Mouse (Mus musculus): ENCODE results near the gene Calm1. TPM values are rescaled to one million over a fixed set of nuclear protein-coding genes. Genes with fewer than 3 reads are reported as not detected.

Gene Calm1
- total and polyA plus RNA-seq, 3 experiments: 99.2 to 240 (median 224) TPM

- Histone ChIP-seq H3K27ac (peak overlapping the region; percentile 36; the same call in 1 of the 2 replicates), H3K36me3 (ENCODE audit: control insufficient read depth, insufficient read depth, low read length) (peaks cover 42% of the 10 kb centered on the region), H3K4me1 (ENCODE audit: control insufficient read depth, insufficient read depth, low read length) (peaks cover 10% of the 10 kb centered on the region), H3K9ac (ENCODE audit: low read depth, low read length) (no peak overlapping the region), H3K4me3 (no peak overlapping the region), H3K27me3 (ENCODE audit: control insufficient read depth, insufficient read depth, low read length) (no peaks in the 10 kb centered on the region), H3K79me2 (replicated peaks; ENCODE audit: control insufficient read depth, insufficient read depth, low read length) (peaks cover 8% of the 10 kb centered on the region)
- 41% methylated on average over 3 of the region's 3 CpGs for WGBS
- TF ChIP-seq EP300 (IDR thresholded peaks at IDR 0.05; ENCODE audit: insufficient read depth, low read depth, low read length) (0 out of 2 replicates have a peak, but pooled peaks have one; percentile 14), CTCF (IDR thresholded peaks at IDR 0.05) (no peak)
- intact Hi-C loops (cut with DNase I): loop anchor here (2.0 to 5.0 kb wide), 5 partner anchors 19 to 324 kb away; no protein-coding TSS in a partner anchor
- no peak for DNase-seq
Observed at GRCm38 (mm10) chr12:100203759-100204158, 4.5 kb downstream of the Calm1 start.

GRCm38 (mm10) chr12:100205156-100205555 lies 5.9 kb downstream of the Calm1 start:
- Histone ChIP-seq H3K36me3 (ENCODE audit: control insufficient read depth, insufficient read depth, low read length) (peaks cover 54% of the 10 kb centered on the region), H3K9ac (ENCODE audit: low read depth, low read length) (no peak overlapping the region), H3K79me2 (replicated peaks; ENCODE audit: control insufficient read depth, insufficient read depth, low read length) (peaks cover 5% of the 10 kb centered on the region), H3K4me1 (ENCODE audit: control insufficient read depth, insufficient read depth, low read length) (peaks cover 12% of the 10 kb centered on the region), H3K27me3 (ENCODE audit: control insufficient read depth, insufficient read depth, low read length) (no peaks in the 10 kb centered on the region), H3K4me3 (no peak overlapping the region), H3K27ac (no peak overlapping the region)
- intact Hi-C loops (cut with DNase I): loop anchor here (2.0 kb wide), 1 partner anchor 18 kb away; no protein-coding TSS in a partner anchor
- TF ChIP-seq POLR2A (IDR thresholded peaks at IDR 0.05; ENCODE audit: insufficient read depth, low read depth, low read length): no peak
- no peak for TF ChIP-seq CTCF (IDR thresholded peaks at IDR 0.05)
- no peak for TF ChIP-seq EP300 (IDR thresholded peaks at IDR 0.05; ENCODE audit: insufficient read depth, low read depth, low read length)
- no peak for DNase-seq
- WGBS: 80% methylated on average over 8 of the region's 8 CpGs

- Histone ChIP-seq H3K79me2 (replicated peaks; ENCODE audit: control insufficient read depth, insufficient read depth, low read length) (peaks cover 2% of the 10 kb centered on the region; the same call in 1 of the 2 replicates), H3K36me3 (ENCODE audit: control insufficient read depth, insufficient read depth, low read length) (peaks cover 55% of the 10 kb centered on the region), H3K27me3 (ENCODE audit: control insufficient read depth, insufficient read depth, low read length) (no peaks in the 10 kb centered on the region), H3K9ac (ENCODE audit: low read depth, low read length) (no peak overlapping the region), H3K4me1 (ENCODE audit: control insufficient read depth, insufficient read depth, low read length) (peaks cover 17% of the 10 kb centered on the region), H3K4me3 (no peak overlapping the region), H3K27ac (no peak overlapping the region)
- 92% methylated on average over 3 of the region's 3 CpGs for WGBS
- no peak for DNase-seq
- intact Hi-C loops (cut with DNase I): no loop called here
- no peak for TF ChIP-seq CTCF (IDR thresholded peaks at IDR 0.05)
- TF ChIP-seq POLR2A (IDR thresholded peaks at IDR 0.05; ENCODE audit: insufficient read depth, low read depth, low read length): no peak
- no peak for TF ChIP-seq EP300 (IDR thresholded peaks at IDR 0.05; ENCODE audit: insufficient read depth, low read depth, low read length)
Observed at GRCm38 (mm10) chr12:100206521-100206920, 7.3 kb downstream of the Calm1 start.

GRCm38 (mm10) chr12:100206926-100207325 lies 7.7 kb downstream of the Calm1 start:
- TF ChIP-seq POLR2A (IDR thresholded peaks at IDR 0.05; ENCODE audit: insufficient read depth, low read depth, low read length) (no peak), EP300 (IDR thresholded peaks at IDR 0.05; ENCODE audit: insufficient read depth, low read depth, low read length) (no peak), CTCF (IDR thresholded peaks at IDR 0.05) (no peak)
- no peak overlapping the region for H3K4me3 ChIP-seq
- intact Hi-C loops (cut with DNase I): no loop called here
- peaks cover 55% of the 10 kb centered on the region for H3K36me3 ChIP-seq (ENCODE audit: control insufficient read depth, insufficient read depth, low read length)
- no peak overlapping the region for H3K27ac ChIP-seq
- no peak for DNase-seq
- peaks cover 17% of the 10 kb centered on the region for H3K4me1 ChIP-seq (ENCODE audit: control insufficient read depth, insufficient read depth, low read length)
- H3K27me3 ChIP-seq (ENCODE audit: control insufficient read depth, insufficient read depth, low read length): no peaks in the 10 kb centered on the region
- peaks cover 2% of the 10 kb centered on the region; the same call in 1 of the 2 replicates for H3K79me2 ChIP-seq (replicated peaks; ENCODE audit: control insufficient read depth, insufficient read depth, low read length)
- 83% methylated on average over 5 of the region's 5 CpGs for WGBS
- no peak overlapping the region for H3K9ac ChIP-seq (ENCODE audit: low read depth, low read length)

GRCm38 (mm10) chr12:100209701-100210478 lies 10.7 kb downstream of the Calm1 start:
- intact Hi-C loops (cut with DNase I): no loop called here
- Histone ChIP-seq H3K4me1 (ENCODE audit: control insufficient read depth, insufficient read depth, low read length) (peaks cover 9% of the 10 kb centered on the region), H3K9ac (ENCODE audit: low read depth, low read length) (no peak overlapping the region), H3K79me2 (replicated peaks; ENCODE audit: control insufficient read depth, insufficient read depth, low read length) (no peaks in the 10 kb centered on the region), H3K4me3 (no peak overlapping the region), H3K36me3 (ENCODE audit: control insufficient read depth, insufficient read depth, low read length) (peaks cover 27% of the 10 kb centered on the region), H3K27ac (no peak overlapping the region), H3K27me3 (ENCODE audit: control insufficient read depth, insufficient read depth, low read length) (no peaks in the 10 kb centered on the region)
- 76% methylated on average over 10 of the region's 10 CpGs for WGBS
- TF ChIP-seq POLR2A (IDR thresholded peaks at IDR 0.05; ENCODE audit: insufficient read depth, low read depth, low read length) (0 out of 2 replicates have a peak, but pooled peaks have one; percentile 18), EP300 (IDR thresholded peaks at IDR 0.05; ENCODE audit: insufficient read depth, low read depth, low read length) (no peak)
- no peak for DNase-seq

- H3K79me2 ChIP-seq (replicated peaks; ENCODE audit: control insufficient read depth, insufficient read depth, low read length): no peaks in the 10 kb centered on the region
- peaks cover 9% of the 10 kb centered on the region for H3K4me1 ChIP-seq (ENCODE audit: control insufficient read depth, insufficient read depth, low read length)
- no peaks in the 10 kb centered on the region for H3K27me3 ChIP-seq (ENCODE audit: control insufficient read depth, insufficient read depth, low read length)
- intact Hi-C loops (cut with DNase I): no loop called here
- H3K36me3 ChIP-seq (ENCODE audit: control insufficient read depth, insufficient read depth, low read length): peaks cover 22% of the 10 kb centered on the region
- no peak overlapping the region for H3K27ac ChIP-seq
- no peak overlapping the region for H3K4me3 ChIP-seq
- no peak for TF ChIP-seq CTCF (IDR thresholded peaks at IDR 0.05)
- no peak for TF ChIP-seq EP300 (IDR thresholded peaks at IDR 0.05; ENCODE audit: insufficient read depth, low read depth, low read length)
- TF ChIP-seq POLR2A (IDR thresholded peaks at IDR 0.05; ENCODE audit: insufficient read depth, low read depth, low read length): no peak
- no peak for DNase-seq
- no peak overlapping the region for H3K9ac ChIP-seq (ENCODE audit: low read depth, low read length)
- WGBS: 6% methylated on average over 5 of the region's 5 CpGs
Observed at GRCm38 (mm10) chr12:100210973-100211372, 11.7 kb downstream of the Calm1 start.
